8 mouse cellular contexts compared by ENCODE assay signal in genomic region chr15:83148395-83148794, GRCm38 (mm10). TPM values are rescaled to one million over a fixed set of nuclear protein-coding genes. Genes with fewer than 3 reads are reported as not detected.
DNase-seq lines count a peak whose midpoint lies in the region; ATAC-seq lines count a peak whose summit lies in the region.

No protein-coding gene starts in this region.

- no peaks in the 10 kb centered on the region for H3K27me3 ChIP-seq in lung, embryonic 16.5 days (ENCODE audit: control insufficient read depth, insufficient read depth, low read depth, low read length)
- H3K27me3 ChIP-seq in hindbrain, embryonic 16.5 days (replicated peaks; ENCODE audit: control insufficient read depth, insufficient read depth, low read length), result no peaks in the 10 kb centered on the region
- H3K27me3 ChIP-seq in midbrain, embryonic 15.5 days (replicated peaks), result no peaks in the 10 kb centered on the region

- peak overlapping the region; percentile 98 for H3K9ac ChIP-seq in lung, embryonic 16.5 days (ENCODE audit: low read length)
- H3K9ac ChIP-seq in hindbrain, embryonic 16.5 days (ENCODE audit: low read depth, low read length), result peak overlapping the region; percentile 98
- H3K9ac ChIP-seq in midbrain, embryonic 15.5 days, result peak overlapping the region; percentile 96

- H3K9me3 ChIP-seq in lung, embryonic 16.5 days (ENCODE audit: control insufficient read depth, low read length), result no peaks in the 10 kb centered on the region
- no peaks in the 10 kb centered on the region for H3K9me3 ChIP-seq in hindbrain, embryonic 16.5 days (ENCODE audit: control insufficient read depth, low read length)
- no peaks in the 10 kb centered on the region for H3K9me3 ChIP-seq in midbrain, embryonic 15.5 days

- no peak for ATAC-seq in lung, embryonic 16.5 days (ENCODE audit: low read depth)
- ATAC-seq in hindbrain, embryonic 16.5 days, result no peak
- ATAC-seq in midbrain, embryonic 15.5 days (replicated peaks), result no peak

- H3K4me2 ChIP-seq in lung, embryonic 16.5 days (ENCODE audit: low read depth, low read length), result peak overlapping the region; percentile 85
- H3K4me2 ChIP-seq in hindbrain, embryonic 16.5 days (ENCODE audit: low read length), result peak overlapping the region; percentile 85
- peak overlapping the region; percentile 88 for H3K4me2 ChIP-seq in midbrain, embryonic 15.5 days

- under 1% methylated on average over 21 of the region's 21 CpGs for WGBS in lung, embryonic 16.5 days
- 4% methylated on average over 21 of the region's 21 CpGs for WGBS in hindbrain, embryonic 16.5 days
- 4% methylated on average over 21 of the region's 21 CpGs for WGBS in midbrain, embryonic 15.5 days

- DNase-seq in lung, postnatal 25 days (ENCODE audit: low spot score), result no peak
- peak; percentile 44 for DNase-seq in embryo, embryonic 10.5 days (ENCODE audit: low spot score)
- DNase-seq in gastrocnemius, adult 8-10 months (ENCODE audit: low spot score in 2 of 2), result no peak
- no peak for DNase-seq in cerebellum, adult 9-10 months
- DNase-seq in cerebellum, postnatal 25 days, result no peak

- peak overlapping the region; percentile 97 for H3K4me3 ChIP-seq in lung, embryonic 16.5 days (ENCODE audit: low read length)
- peak overlapping the region; percentile 90 for H3K4me3 ChIP-seq in hindbrain, embryonic 16.5 days (ENCODE audit: low read length)
- H3K4me3 ChIP-seq in midbrain, embryonic 15.5 days, result peak overlapping the region; percentile 86

- H3K4me1 ChIP-seq in lung, embryonic 16.5 days (replicated peaks; ENCODE audit: control insufficient read depth, insufficient read depth, low read length), result peaks cover 10% of the 10 kb centered on the region
- peaks cover 8% of the 10 kb centered on the region for H3K4me1 ChIP-seq in hindbrain, embryonic 16.5 days (ENCODE audit: control insufficient read depth, insufficient read depth, low read depth, low read length)
- peaks cover 22% of the 10 kb centered on the region for H3K4me1 ChIP-seq in midbrain, embryonic 15.5 days

- H3K36me3 ChIP-seq in lung, embryonic 16.5 days (ENCODE audit: control insufficient read depth, insufficient read depth, low read length), result peaks cover 6% of the 10 kb centered on the region; the same call in 1 of the 2 replicates
- H3K36me3 ChIP-seq in hindbrain, embryonic 16.5 days (ENCODE audit: control insufficient read depth, insufficient read depth, low read length), result peaks cover 11% of the 10 kb centered on the region
- H3K36me3 ChIP-seq in midbrain, embryonic 15.5 days (replicated peaks), result no peaks in the 10 kb centered on the region

- H3K27ac ChIP-seq in lung, embryonic 16.5 days (ENCODE audit: low read length), result peak overlapping the region; percentile 99
- peak overlapping the region; percentile 90 for H3K27ac ChIP-seq in hindbrain, embryonic 16.5 days (ENCODE audit: low read depth, low read length)
- peak overlapping the region; percentile 99 for H3K27ac ChIP-seq in midbrain, embryonic 15.5 days

RNA-seq across cellular contexts. Expression of gene Poldip3, which starts 0.8 kb away (rescaled TPM):
- 137 TPM in 2 replicates for polyA plus RNA-seq in lung, embryonic 16.5 days (2015; fragmentation: Nextera tagmentation; extraction: Ambion mirVana)
- polyA plus RNA-seq in hindbrain, embryonic 16.5 days (2015; fragmentation: Nextera tagmentation; extraction: Ambion mirVana), result 122 and 134 TPM in 2 replicates
- polyA plus RNA-seq in midbrain, embryonic 15.5 days (2015; fragmentation: Nextera tagmentation; extraction: Ambion mirVana), result 154 and 158 TPM in 2 replicates
- 10 to 100 TPM; 12.3 to 18.1 (median 16.9) TPM for total RNA-seq in gastrocnemius, adult 8-10 months (2022)

RNA-seq across cellular contexts. Expression of gene Cyb5r3, which starts 24.0 kb away (rescaled TPM):
- 184 and 192 TPM in 2 replicates for polyA plus RNA-seq in lung, embryonic 16.5 days (2015; fragmentation: Nextera tagmentation; extraction: Ambion mirVana)
- 130 and 163 TPM in 2 replicates for polyA plus RNA-seq in hindbrain, embryonic 16.5 days (2015; fragmentation: Nextera tagmentation; extraction: Ambion mirVana)
- polyA plus RNA-seq in midbrain, embryonic 15.5 days (2015; fragmentation: Nextera tagmentation; extraction: Ambion mirVana), result 122 TPM in 2 replicates
- 10 to 100 TPM; 40.7 to 56.5 (median 45.0) TPM for total RNA-seq in gastrocnemius, adult 8-10 months (2022)

RNA-seq across cellular contexts. Expression of gene Rrp7a, which starts 25.8 kb away (rescaled TPM):
- 62.9 and 66.2 TPM in 2 replicates for polyA plus RNA-seq in lung, embryonic 16.5 days (2015; fragmentation: Nextera tagmentation; extraction: Ambion mirVana)
- polyA plus RNA-seq in hindbrain, embryonic 16.5 days (2015; fragmentation: Nextera tagmentation; extraction: Ambion mirVana), result 78.2 and 93.9 TPM in 2 replicates
- polyA plus RNA-seq in midbrain, embryonic 15.5 days (2015; fragmentation: Nextera tagmentation; extraction: Ambion mirVana), result 83.5 and 86.8 TPM in 2 replicates
- 10 to 100 TPM; 32.9 to 48.0 (median 41.8) TPM for total RNA-seq in gastrocnemius, adult 8-10 months (2022)

RNA-seq across cellular contexts. Expression of gene Serhl, which starts 59.1 kb away (rescaled TPM):
- polyA plus RNA-seq in lung, embryonic 16.5 days (2015; fragmentation: Nextera tagmentation; extraction: Ambion mirVana), result 69.4 and 70.8 TPM in 2 replicates
- 34.2 and 36.4 TPM in 2 replicates for polyA plus RNA-seq in hindbrain, embryonic 16.5 days (2015; fragmentation: Nextera tagmentation; extraction: Ambion mirVana)
- 24.9 and 27.8 TPM in 2 replicates for polyA plus RNA-seq in midbrain, embryonic 15.5 days (2015; fragmentation: Nextera tagmentation; extraction: Ambion mirVana)
- 10 to 100 TPM; 19.2 to 30.2 (median 25.4) TPM for total RNA-seq in gastrocnemius, adult 8-10 months (2022)
